In the genomic region with DNA sequence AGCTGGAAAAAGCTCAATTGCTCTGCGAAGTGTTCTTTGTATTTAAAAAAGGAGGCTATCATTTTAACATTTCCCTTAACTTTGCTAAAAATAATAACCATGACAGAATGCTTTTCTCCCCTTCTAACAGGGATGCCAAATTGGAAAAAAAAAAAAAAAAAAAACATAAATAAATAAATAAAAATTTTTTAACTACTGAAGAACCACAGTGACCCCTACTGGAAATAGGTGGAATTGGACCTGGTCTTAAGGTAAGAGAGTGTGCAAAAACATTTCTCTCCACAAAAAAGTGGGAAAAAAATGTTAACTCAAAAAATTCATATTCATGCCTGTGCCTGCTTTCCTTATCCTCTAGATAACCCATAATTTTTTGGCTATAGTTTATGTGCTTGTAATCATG, we compare ENCODE assay signal across 10 mouse cellular contexts.
DNase-seq lines count a peak whose midpoint lies in the region; ATAC-seq and TF ChIP-seq lines count a peak whose summit lies in the region.
"Had no signal": no experiment of that assay in that cellular context is flagged by ENCODE, and none has a peak within 500 bp of the region (broad histone marks: within the 10 kb centered on the region; RNA-seq: fewer than 3 reads in every experiment).

No protein-coding gene starts in this region.

- H3K36me3 ChIP-seq in kidney, embryonic 16.5 days (ENCODE audit: insufficient read depth, low read length) = no peaks in the 10 kb centered on the region
- H3K36me3 ChIP-seq in CH12.LX (replicated peaks in 1 of 2; ENCODE audit: control insufficient read depth in 1 of 2, insufficient read depth in 1 of 2, low read length in 1 of 2) = no peaks in the 10 kb centered on the region
- H3K36me3 ChIP-seq: embryonic facial prominence, embryonic 15.5 days; neural tube, embryonic 12.5 days had no signal

- peak; percentile 65 for TF ChIP-seq RAD21 in CH12.LX (IDR thresholded peaks at IDR 0.05; ENCODE audit: low read depth, low read length)

- peak; percentile 31 for DNase-seq in CD4-positive, CD25-positive, alpha-beta regulatory T cell, adult 2 months (ENCODE audit: low read depth, low spot score)
- peak; percentile 65 for DNase-seq in kidney, postnatal 10 days
- peak; percentile 16 for DNase-seq in CH12.LX (ENCODE audit: extremely low read depth)
- no peak for DNase-seq in urinary bladder, adult 18-20 months (ENCODE audit: low spot score in 2 of 2)

- no peak overlapping the region for H3K9ac ChIP-seq in kidney, embryonic 16.5 days (replicated peaks; ENCODE audit: low read length)
- H3K9ac ChIP-seq in CH12.LX (ENCODE audit: insufficient read depth, low read depth) = no peak overlapping the region
- H3K9ac ChIP-seq: embryonic facial prominence, embryonic 15.5 days; neural tube, embryonic 12.5 days had no signal

- TF ChIP-seq CTCF in CH12.LX (conservative IDR thresholded peaks at IDR 0.05 in 1 of 2, IDR thresholded peaks at IDR 0.05 in 1 of 2; ENCODE audit: low read depth in 2 of 2, low read length in 2 of 2) = peak; percentile 41 to 52; a peak in 3 of 4 replicates

- H3K9me3 ChIP-seq in kidney, embryonic 16.5 days (ENCODE audit: low read length) = no peaks in the 10 kb centered on the region
- H3K9me3 ChIP-seq in CH12.LX (replicated peaks; ENCODE audit: low read length) = no peaks in the 10 kb centered on the region
- H3K9me3 ChIP-seq: embryonic facial prominence, embryonic 15.5 days; neural tube, embryonic 12.5 days had no signal

- in situ Hi-C loops in CH12.LX (cut with MboI; ENCODE audit: low pct_ligation_motif_present, low pct_unique_long_range_greater_than_20kb, low sequenced_read_pairs) = no loop called here

- no peak for TF ChIP-seq POLR2A in CH12.LX (IDR thresholded peaks at IDR 0.05; ENCODE audit: low read depth, low read length)

- no peaks in the 10 kb centered on the region for H3K4me1 ChIP-seq in kidney, embryonic 16.5 days (ENCODE audit: insufficient read depth, low read length)
- H3K4me1 ChIP-seq in CH12.LX (ENCODE audit: control insufficient read depth in 1 of 2, insufficient read depth in 2 of 2) = peaks cover 0 to 4% of the 10 kb centered on the region in 2 experiments; a peak in 2 of 4 replicates
- H3K4me1 ChIP-seq: embryonic facial prominence, embryonic 15.5 days; neural tube, embryonic 12.5 days had no signal

- H3K27ac ChIP-seq in kidney, embryonic 16.5 days (ENCODE audit: low read length) = no peak overlapping the region
- no peak overlapping the region for H3K27ac ChIP-seq in CH12.LX (ENCODE audit: insufficient read depth, low read depth)
- H3K27ac ChIP-seq: embryonic facial prominence, embryonic 15.5 days; neural tube, embryonic 12.5 days had no signal

- no peak for TF ChIP-seq EP300 in CH12.LX (IDR thresholded peaks at IDR 0.05; ENCODE audit: low read length)

- dilution Hi-C loops in CH12.LX (cut with MboI; ENCODE audit: extremely low pct_ligation_motif_present, extremely low pct_unique_long_range_greater_than_20kb, low sequenced_read_pairs) = no loop called here

- no peak for ATAC-seq in CD4-positive, CD25-positive, alpha-beta regulatory T cell, adult 4 months
- ATAC-seq in kidney, embryonic 16.5 days (ENCODE audit: low FRiP score, low TSS enrichment) = no peak
- ATAC-seq in common myeloid progenitor, adult 5-6 weeks (replicated peaks; ENCODE audit: low read depth, poor library complexity, severe bottlenecking) = 0 out of 2 replicates have a peak, but pooled peaks have one; percentile 60
- ATAC-seq in megakaryocyte progenitor cell, adult 5-6 weeks (replicated peaks; ENCODE audit: poor library complexity) = peak; percentile 76

- no peaks in the 10 kb centered on the region for H3K79me2 ChIP-seq in CH12.LX (replicated peaks; ENCODE audit: control insufficient read depth, extremely low read depth, insufficient read depth, poor library complexity, severe bottlenecking)

- H3K4me2 ChIP-seq in kidney, embryonic 16.5 days (replicated peaks; ENCODE audit: low read depth, low read length) = no peak overlapping the region
- H3K4me2 ChIP-seq in CH12.LX (ENCODE audit: insufficient read depth, low read depth, poor library complexity, severe bottlenecking) = no peak overlapping the region
- H3K4me2 ChIP-seq: embryonic facial prominence, embryonic 15.5 days; neural tube, embryonic 12.5 days had no signal

- no peak overlapping the region for H3K4me3 ChIP-seq in kidney, embryonic 16.5 days (ENCODE audit: low read length)
- no peak overlapping the region for H3K4me3 ChIP-seq in CH12.LX (replicated peaks in 1 of 3; ENCODE audit: low read depth in 2 of 3, low read length in 2 of 3, poor library complexity in 1 of 3)
- H3K4me3 ChIP-seq: embryonic facial prominence, embryonic 15.5 days; neural tube, embryonic 12.5 days had no signal

- WGBS in kidney, embryonic 16.5 days = 47% methylated on average over 1 of the region's 1 CpGs

- H3K27me3 ChIP-seq in kidney, embryonic 16.5 days (ENCODE audit: insufficient read depth, low read length) = no peaks in the 10 kb centered on the region
- no peaks in the 10 kb centered on the region for H3K27me3 ChIP-seq in CH12.LX (replicated peaks)
- H3K27me3 ChIP-seq: embryonic facial prominence, embryonic 15.5 days; neural tube, embryonic 12.5 days had no signal

TF ChIP-seq in CH12.LX, 34 proteins besides CTCF, POLR2A, EP300 and RAD21:
- no peak for TF ChIP-seq RCOR1 (conservative IDR thresholded peaks at IDR 0.05; ENCODE audit: low read depth, low read length)
- peak; percentile 38 for TF ChIP-seq SMC3 (IDR thresholded peaks at IDR 0.05; ENCODE audit: low read depth, low read length)
- peak; percentile 90 for TF ChIP-seq ZNF384 (IDR thresholded peaks at IDR 0.05; ENCODE audit: low read depth, low read length)

Comparison
In these comparisons a context has a peak if more than half of its experiments do, and no peak if none do; other contexts are left out.
1. DNase-seq: peak in CD4-positive, CD25-positive, alpha-beta regulatory T cell, adult 2 months (single experiment), kidney, postnatal 10 days (single experiment) and CH12.LX (single experiment); none in urinary bladder, adult 18-20 months (0 of 2).
2. ATAC-seq: peak in common myeloid progenitor, adult 5-6 weeks (single experiment) and megakaryocyte progenitor cell, adult 5-6 weeks (single experiment); none in CD4-positive, CD25-positive, alpha-beta regulatory T cell, adult 4 months (single experiment) and kidney, embryonic 16.5 days (single experiment).